Mouse (Mus musculus) bone marrow macrophage, adult 2 months (primary cell): Measurements from ENCODE around the gene Rnf41.

Experiments used
- CTCF ChIP-seq: IDR thresholded peaks from 2 replicates; pipeline ENCODE4 v1.5.1; 2012; ENCODE audit warnings: low read depth, mild to moderate bottlenecking, low read length, moderate library complexity
- POLR2A ChIP-seq: IDR thresholded peaks from 2 replicates; pipeline ENCODE4 v1.6.1; 2012; ENCODE audit warnings: mild to moderate bottlenecking, low read depth, low read length, borderline replicate concordance

GRCm38 (mm10) chr10:128379260-128379659, 32.2 kb upstream of the Rnf41 start:
- TF ChIP-seq CTCF, result no peak
- no peak for TF ChIP-seq POLR2A
